Mouse (Mus musculus) liver, adult (tissue): ENCODE measurements around the gene Runx1.

Experiments
- GATA4 ChIP-seq: IDR thresholded peaks from 2 replicates; pipeline ENCODE4 v1.6.1; 2014; ENCODE audit warnings: mild to moderate bottlenecking, low read length; ENCODE audit not compliant: insufficient replicate concordance

The Runx1 gene

GRCm38 (mm10) chr16:92825908-92826650 lies at the start of gene Runx1:
TSS of gene Runx1 (minus strand) at chr16:92826149.
- no peak for TF ChIP-seq GATA4

GRCm38 (mm10) chr16:92874015-92874414 lies 48.1 kb upstream of the Runx1 start:
- no peak for TF ChIP-seq GATA4

GRCm38 (mm10) chr16:92871728-92872127 lies 45.8 kb upstream of the Runx1 start:
- no peak for TF ChIP-seq GATA4

- no peak for TF ChIP-seq GATA4
Measured at GRCm38 (mm10) chr16:92868550-92868949, 42.6 kb upstream of the Runx1 start.

GRCm38 (mm10) chr16:92867261-92867935 lies 41.4 kb upstream of the Runx1 start:
- TF ChIP-seq GATA4 = no peak

GRCm38 (mm10) chr16:92865314-92865713 lies 39.4 kb upstream of the Runx1 start:
- TF ChIP-seq GATA4 = no peak

GRCm38 (mm10) chr16:92864191-92864590 lies 38.2 kb upstream of the Runx1 start:
- no peak for TF ChIP-seq GATA4

GRCm38 (mm10) chr16:92863179-92863578 lies 37.2 kb upstream of the Runx1 start:
- no peak for TF ChIP-seq GATA4

GRCm38 (mm10) chr16:92862430-92862829 lies 36.5 kb upstream of the Runx1 start:
- no peak for TF ChIP-seq GATA4

- TF ChIP-seq GATA4 = no peak
Measured at GRCm38 (mm10) chr16:92861571-92861970, 35.6 kb upstream of the Runx1 start.

GRCm38 (mm10) chr16:92860649-92861048 lies 34.7 kb upstream of the Runx1 start:
- no peak for TF ChIP-seq GATA4

GRCm38 (mm10) chr16:92856779-92857178 lies 30.8 kb upstream of the Runx1 start:
- TF ChIP-seq GATA4 = no peak

GRCm38 (mm10) chr16:92852276-92852675 lies 26.3 kb upstream of the Runx1 start:
- TF ChIP-seq GATA4 = no peak

- TF ChIP-seq GATA4 = no peak
Measured at GRCm38 (mm10) chr16:92850416-92850815, 24.5 kb upstream of the Runx1 start.

GRCm38 (mm10) chr16:92847762-92848300 lies 21.9 kb upstream of the Runx1 start:
- no peak for TF ChIP-seq GATA4
